Mouse (Mus musculus) retina, adult 2 months (tissue): ENCODE data around the gene Brd7.

Experiments
- DNase-seq: peaks from one replicate; pipeline ENCODE4 v3.0.0-alpha.2; 2012; ENCODE audit warnings: low read depth, low spot score

Brd7 gene

GRCm38 (mm10) chr8:88361708-88362428, at the start of gene Brd7:
Brd7 (minus strand) TSS chr8:88362194.
- peak; percentile 71 for DNase-seq

DNA sequence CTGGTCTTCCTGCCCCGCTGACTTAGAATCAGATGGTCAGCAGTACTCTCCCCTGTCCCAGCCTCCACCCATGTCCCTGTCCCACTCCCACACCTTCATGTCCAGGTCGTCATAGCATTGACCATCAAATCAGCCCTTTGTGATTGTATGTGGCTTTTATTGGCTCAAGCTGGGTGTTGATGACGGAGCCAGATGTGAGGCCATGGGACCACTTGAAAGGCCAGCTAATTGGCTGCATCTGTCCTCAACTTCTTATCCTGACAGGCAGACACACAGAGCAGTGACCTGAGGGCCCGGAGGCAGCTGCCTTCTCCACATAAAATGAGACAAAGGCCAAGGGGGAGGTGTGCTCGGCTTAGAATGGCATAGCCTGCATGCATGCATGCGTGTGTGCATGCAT, 49.5 kb upstream of the Brd7 start:
- no peak for DNase-seq

- no peak for DNase-seq
Measured at GRCm38 (mm10) chr8:88409401-88409940, 47.5 kb upstream of the Brd7 start.

GRCm38 (mm10) chr8:88407716-88408115, 45.7 kb upstream of the Brd7 start:
- no peak for DNase-seq

DNA sequence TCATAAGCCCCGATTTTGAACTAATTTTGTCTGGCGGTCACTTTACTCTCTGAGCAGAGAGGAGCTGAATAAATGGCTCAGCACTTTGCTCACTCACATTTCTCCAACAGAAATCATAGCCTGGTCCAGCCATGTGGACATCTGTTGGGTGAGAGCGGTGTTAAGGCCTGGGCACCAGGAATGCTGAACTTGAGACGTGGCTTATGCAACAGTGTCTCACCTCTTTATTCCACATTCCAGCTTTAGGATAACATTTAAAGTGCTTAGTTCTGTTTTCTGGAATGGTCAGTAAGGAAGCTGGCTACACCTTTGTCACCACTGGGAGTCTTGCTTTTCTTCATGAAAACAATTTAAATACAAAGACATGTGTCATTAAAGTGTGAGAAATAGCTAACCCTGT, 36.1 kb upstream of the Brd7 start:
- no peak for DNase-seq

- DNase-seq: no peak
Measured at GRCm38 (mm10) chr8:88393298-88393697, 31.3 kb upstream of the Brd7 start.

GRCm38 (mm10) chr8:88390749-88391148, 28.8 kb upstream of the Brd7 start:
- DNase-seq: no peak

DNA sequence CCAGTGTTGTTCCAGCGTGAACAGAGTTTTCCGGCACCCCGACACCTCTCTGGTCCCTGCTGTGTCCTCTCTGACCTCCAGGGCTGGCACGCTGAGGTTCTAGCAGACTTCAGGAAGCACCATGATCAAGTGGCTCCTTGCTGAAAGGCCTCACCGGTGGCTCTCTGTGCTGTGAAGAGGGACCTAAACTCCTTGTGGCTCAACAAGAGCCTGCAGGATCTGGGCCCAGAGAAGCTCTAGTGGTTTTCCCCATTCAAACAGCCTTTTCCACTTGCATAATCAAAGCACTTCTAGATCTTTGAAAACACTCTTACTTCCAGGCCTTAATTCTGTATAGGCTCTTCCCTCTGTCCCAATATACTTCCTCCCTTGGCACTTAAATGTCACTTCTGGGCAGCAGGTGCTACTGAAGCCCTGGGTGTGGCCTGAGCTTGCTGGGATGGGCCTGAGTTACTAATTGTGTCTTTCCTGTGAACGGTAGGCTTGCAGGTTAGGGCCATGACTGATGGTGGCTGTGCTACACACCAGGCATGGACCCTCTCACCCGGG, 26.8 kb upstream of the Brd7 start:
- no peak for DNase-seq

DNA sequence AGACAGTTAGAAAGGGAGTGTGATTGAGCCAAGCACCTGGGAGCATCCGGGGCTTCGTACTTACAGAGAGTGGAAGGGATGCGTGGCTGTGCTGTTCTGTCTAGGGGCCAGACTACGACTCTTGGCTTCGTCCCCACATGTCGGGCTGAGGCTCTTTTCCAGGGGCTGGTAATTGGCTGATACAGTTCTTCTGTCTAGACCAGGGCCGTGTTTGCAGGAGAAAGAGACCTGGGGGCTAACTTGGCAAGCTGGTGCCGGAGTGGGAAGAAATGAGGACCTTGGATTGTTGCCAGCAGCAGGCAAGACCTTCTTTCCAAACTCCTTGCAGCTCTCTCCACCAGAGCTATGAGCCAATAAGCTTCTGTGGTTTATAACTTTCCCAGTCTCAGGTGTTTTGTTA, 25.9 kb upstream of the Brd7 start:
- no peak for DNase-seq

GRCm38 (mm10) chr8:88383164-88383556, 21.2 kb upstream of the Brd7 start:
- no peak for DNase-seq

DNA sequence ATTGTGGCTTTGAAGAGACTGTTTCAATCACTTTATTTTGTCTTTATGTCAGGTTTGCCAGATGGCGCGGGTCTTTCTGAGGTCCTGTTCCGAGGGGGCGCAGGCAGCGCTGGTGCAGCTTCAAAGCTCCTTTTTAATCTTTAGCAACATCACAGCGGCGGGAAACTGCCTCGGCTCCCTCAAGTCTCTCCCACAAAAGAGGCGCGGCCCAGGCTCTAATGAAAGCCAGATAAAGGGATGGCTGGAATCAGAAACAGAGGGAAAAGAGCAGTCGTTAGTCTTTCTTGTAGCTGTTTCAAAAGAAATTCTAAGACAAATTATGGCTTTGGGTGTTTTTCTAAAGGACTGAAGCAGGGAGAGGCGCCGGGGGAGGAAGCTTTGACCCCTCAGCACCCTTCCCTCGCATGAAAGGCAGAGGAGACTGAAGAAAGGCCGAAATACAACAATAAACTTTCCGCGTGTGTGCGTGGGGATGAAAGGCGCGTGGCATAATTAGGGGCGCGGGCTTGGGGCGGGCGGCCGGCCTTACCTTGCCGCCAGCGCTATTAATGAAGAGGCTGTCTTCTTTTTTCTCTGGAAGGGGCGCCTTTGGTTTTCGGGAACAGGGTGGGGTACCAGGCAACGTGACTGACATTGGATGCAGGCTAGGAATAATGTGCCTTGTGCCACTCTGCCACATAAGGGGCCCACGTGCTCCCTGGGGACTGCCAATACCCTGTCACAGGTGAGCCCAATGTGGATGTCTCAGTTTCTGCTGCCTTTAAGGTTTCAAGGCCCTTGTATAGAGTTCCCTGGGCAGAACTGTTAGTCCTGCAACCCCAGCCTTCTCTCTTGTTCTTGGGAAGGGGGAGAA, 20.5 kb upstream of the Brd7 start:
- DNase-seq: no peak

DNA sequence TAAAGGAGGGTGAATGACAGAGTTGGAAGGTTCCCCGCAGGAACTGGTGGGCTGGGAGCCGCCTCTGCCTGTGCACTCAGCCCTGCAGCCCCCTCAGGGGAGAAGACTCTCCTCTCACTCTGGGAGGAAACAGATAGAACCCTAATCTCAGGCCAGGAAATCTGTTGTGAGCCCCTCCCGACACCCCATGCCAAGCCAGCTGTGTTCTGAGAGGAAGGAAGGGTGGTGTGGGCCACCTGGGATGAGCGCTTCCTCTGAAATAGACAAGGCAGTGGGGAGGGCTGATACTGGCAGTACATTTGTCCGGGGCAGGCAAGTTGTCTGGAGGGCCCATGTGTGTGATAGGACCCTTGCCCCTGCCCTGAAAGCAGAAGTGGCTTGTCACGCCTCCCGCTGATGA, 18.5 kb upstream of the Brd7 start:
- no peak for DNase-seq

DNA sequence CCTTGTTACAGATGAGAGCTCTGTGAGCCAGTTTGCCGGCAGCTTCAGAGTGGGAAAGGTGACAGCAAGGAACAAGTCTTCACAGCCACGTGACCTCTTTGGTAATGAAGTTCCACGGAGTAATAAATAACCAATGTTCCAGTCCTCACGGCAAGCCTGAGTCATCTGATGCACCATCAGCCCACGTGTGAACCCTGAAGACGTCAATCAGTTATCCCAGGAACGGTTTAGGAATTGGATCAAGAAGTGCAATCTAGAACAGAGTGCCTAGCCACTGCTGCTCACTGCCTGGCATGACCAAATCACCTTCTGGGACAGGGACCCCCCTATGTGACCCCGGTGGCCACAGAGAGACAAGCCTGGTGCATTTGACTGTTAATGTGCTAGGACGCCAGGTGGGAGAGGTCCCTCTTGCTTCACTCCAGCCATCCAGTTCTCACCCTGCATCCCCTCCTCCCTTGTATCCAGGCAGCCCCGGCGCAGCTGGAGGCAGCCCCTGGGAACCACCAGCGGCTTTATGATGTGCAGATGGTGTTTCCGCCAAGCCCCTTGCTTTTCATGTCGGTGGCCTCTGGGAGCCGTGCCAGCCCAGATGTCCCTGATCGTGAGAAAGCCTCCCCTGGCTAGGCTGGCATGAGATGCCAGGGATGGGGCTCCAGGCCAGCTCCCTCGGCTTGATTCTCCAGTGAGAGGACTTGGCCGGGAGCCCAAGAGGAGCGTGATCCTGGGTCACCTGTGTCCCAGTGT, 15.0 kb upstream of the Brd7 start:
- no peak for DNase-seq

- DNase-seq: no peak
Measured at GRCm38 (mm10) chr8:88371522-88371921, 9.5 kb upstream of the Brd7 start.

DNA sequence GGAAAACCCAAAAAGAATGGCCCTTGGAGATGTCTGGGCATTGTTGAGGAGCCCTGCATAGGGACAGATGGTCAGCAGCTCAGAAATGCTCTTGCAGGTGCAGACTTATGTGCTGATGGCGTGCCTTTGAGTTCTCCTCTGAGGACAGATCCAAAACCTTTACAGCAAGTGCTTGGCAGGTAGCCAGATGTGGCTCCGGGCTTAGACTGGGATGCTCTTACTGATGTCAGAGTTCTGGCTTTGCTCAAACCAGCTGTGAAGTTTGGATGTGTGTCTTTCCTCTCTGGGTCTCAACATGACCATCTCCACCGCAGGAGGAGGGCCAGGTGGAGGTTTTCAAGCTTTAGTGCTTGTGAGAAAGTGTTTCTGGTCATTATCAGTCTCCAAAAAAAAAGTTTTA, 7.8 kb upstream of the Brd7 start:
- no peak for DNase-seq

DNA sequence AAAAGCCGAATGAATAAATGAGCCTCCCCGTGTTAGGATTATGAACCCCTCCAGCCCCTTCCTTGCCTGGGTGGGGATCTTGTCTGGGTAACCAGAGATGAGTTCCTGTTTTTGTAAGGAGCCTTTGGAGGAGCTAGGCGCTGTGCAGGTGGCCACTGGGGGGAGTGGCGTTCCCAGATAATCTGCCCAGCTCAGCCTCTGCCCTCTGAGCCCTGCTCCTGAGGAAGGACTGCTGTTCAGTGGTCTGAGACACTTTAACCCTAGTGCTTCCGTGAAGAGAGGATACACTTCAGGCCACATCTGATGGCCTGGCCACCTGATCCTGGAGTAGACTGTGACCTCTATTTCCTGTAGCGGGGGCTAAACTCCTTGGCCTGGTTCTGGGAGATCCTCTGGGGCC, 7.2 kb upstream of the Brd7 start:
- no peak for DNase-seq

- DNase-seq: no peak
Measured at GRCm38 (mm10) chr8:88362446-88363150, 604 bp upstream of the Brd7 start.

DNA sequence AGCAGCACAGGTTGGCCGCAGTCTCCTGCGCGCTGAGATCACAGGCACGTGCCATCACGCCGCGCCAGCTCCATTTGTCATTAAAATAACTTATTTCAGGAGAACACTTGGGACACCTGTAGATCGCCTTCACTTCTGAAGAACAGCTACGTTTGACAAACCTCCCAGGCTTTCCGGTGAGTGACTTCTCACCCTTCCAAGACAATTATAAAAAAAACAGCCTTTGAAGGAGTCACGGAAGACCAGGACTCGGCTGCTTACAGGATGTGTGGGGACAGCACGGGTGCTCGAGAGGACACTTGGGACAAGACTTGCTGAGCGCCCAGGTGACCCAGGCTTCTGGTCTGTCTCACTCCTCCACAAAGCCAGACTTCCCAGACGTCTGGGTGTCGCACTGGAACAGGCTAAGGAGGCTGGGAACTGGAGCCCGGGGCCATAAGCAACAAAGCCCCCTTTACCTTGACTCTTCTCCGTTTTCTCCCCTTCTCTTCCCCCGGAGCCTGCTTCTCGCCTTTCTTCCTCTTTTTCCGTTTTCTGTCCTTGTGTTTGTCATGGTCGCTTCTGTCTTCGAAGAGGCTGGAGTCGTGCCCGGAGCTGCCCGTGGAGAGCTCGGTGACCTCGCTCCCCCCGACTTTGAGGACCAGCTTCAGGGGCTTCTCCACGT, 818 bp downstream of the Brd7 start:
- DNase-seq: no peak

DNA sequence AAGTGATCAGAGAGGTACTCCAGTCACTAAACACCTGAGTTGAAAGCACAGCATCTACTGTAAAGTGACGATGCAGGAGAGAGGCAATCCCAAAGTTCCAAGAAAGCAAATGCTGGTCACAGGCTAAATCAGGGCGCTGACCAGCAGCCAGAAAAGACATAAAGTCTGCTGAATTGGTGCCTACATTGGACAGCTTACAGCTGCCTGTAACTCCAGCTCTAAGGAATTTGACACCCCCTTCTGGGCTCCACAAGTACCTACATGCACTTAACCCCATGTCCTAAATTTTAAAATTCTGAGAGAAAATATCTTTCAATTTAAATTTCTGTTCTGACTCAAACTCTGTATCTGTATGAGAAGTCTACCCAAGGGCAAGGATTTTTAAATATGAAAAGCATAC, 2.0 kb downstream of the Brd7 start:
- no peak for DNase-seq

- no peak for DNase-seq
Measured at GRCm38 (mm10) chr8:88357946-88358345, 4.0 kb downstream of the Brd7 start.
